Mouse (Mus musculus): Measurements from ENCODE around the gene Tctn1.

Gene Tctn1

GRCm38 (mm10) chr5:122263933-122264905 lies at the start of gene Tctn1:
Tctn1 (minus strand) TSS chr5:122264460.
- DNase-seq (ENCODE audit: low read depth, low spot score): peak; percentile 96

GRCm38 (mm10) chr5:122312942-122313684 lies 48.9 kb upstream of the Tctn1 start:
- no peak for DNase-seq (ENCODE audit: low read depth, low spot score)

DNA sequence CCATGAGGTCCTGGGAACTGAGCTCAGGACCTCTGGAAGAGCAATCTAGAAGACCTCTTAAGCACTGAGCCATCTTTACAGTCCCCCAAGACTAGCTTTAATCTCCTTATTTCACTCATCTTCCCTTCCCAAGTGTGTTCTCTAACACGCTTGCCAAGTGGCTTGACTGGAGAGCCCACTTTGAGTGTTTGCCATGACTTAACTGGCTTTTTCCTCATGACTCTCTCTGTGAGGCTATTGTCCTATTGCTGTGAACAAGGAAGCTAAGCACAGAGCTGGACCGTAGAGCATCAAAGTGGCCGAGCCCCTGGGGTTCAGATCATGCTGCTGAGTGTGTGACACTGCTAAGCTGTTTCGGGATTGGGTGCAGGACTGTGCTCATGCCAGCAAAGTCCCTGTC lies 48.1 kb upstream of the Tctn1 start:
- DNase-seq (ENCODE audit: low read depth, low spot score): no peak

GRCm38 (mm10) chr5:122311692-122312091 lies 47.4 kb upstream of the Tctn1 start:
- DNase-seq (ENCODE audit: low read depth, low spot score): no peak

DNA sequence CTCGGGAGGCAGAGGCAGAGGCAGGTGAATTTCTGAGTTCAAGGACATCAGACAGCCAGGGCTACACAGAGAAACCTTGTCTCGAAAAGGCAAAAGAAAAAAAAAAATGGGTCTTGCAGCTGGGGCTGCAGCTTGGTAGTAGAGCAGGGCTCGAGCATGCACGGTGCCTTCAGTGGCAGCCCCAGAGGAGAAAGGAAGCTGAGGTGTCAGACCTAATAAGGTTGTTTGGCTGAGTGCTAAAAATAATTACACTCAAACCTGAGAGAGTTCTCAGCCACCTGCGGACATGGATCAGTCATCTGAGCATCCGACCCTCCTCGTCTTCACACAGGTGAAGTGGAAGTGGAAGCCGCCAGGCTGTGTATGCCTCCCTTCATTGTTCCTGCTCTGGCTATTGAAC lies 46.4 kb upstream of the Tctn1 start:
- no peak for DNase-seq (ENCODE audit: low read depth, low spot score)

GRCm38 (mm10) chr5:122306536-122306935 lies 42.3 kb upstream of the Tctn1 start:
- DNase-seq (ENCODE audit: low read depth, low spot score): no peak

DNA sequence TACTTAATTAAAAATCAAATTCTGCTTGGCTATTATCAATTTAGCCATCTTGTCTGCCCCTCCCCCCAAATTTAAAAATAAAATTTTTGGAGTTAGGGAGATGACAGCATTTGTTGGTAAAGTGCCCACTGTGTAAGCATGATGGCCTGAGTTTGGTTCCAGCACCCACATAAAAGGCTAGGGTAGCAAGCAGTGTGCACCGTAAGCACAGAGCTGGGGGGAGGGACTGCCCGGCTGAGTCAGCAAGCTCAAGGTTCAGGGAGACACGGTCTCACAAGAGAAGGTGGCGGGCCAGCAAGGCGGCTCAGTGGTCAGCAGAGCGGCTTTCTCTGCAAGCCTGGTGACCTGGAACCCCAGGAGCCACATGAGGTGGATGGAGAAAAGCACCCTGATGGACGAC lies 41.2 kb upstream of the Tctn1 start:
- no peak for DNase-seq (ENCODE audit: low read depth, low spot score)

DNA sequence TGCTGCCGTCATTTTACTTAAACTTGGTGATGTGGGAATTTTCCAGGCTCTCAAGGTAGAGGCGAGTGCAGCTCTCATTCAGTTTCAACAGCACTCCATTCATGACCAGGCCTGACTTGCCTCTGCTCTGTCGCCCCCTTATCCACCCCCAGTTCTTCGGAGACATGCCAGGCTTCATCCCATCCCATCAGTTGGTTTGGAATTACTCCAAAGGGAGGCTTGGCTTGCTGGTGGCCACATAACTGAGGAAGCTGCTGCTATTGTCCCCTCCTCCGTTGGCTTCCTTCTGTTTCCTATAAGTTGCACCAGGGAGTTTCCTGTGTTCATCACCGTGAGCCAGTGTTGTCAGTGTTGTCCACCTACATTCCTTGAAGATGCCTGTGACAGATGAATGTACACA lies 40.3 kb upstream of the Tctn1 start:
- no peak for DNase-seq (ENCODE audit: low read depth, low spot score)

DNA sequence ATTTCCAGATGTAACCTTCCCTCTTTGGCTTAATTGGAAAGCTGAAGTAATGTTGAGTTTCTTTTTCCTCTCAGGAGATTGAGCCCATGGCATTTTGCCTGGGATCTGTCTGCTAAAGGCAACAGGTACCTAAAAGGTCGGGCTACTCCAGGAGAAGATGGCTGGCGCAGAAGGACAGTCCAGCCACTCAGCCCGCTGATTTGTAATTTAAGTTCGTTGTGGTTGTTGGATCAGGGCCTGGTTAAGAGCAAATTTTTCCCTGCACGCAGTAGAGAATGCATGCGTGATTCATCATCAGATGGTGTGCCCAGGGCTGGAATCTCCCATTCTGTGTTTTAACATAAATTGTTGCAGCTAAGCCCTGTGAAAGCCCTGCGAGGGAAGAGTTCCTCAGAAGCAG lies 39.7 kb upstream of the Tctn1 start:
- no peak for DNase-seq (ENCODE audit: low read depth, low spot score)

DNA sequence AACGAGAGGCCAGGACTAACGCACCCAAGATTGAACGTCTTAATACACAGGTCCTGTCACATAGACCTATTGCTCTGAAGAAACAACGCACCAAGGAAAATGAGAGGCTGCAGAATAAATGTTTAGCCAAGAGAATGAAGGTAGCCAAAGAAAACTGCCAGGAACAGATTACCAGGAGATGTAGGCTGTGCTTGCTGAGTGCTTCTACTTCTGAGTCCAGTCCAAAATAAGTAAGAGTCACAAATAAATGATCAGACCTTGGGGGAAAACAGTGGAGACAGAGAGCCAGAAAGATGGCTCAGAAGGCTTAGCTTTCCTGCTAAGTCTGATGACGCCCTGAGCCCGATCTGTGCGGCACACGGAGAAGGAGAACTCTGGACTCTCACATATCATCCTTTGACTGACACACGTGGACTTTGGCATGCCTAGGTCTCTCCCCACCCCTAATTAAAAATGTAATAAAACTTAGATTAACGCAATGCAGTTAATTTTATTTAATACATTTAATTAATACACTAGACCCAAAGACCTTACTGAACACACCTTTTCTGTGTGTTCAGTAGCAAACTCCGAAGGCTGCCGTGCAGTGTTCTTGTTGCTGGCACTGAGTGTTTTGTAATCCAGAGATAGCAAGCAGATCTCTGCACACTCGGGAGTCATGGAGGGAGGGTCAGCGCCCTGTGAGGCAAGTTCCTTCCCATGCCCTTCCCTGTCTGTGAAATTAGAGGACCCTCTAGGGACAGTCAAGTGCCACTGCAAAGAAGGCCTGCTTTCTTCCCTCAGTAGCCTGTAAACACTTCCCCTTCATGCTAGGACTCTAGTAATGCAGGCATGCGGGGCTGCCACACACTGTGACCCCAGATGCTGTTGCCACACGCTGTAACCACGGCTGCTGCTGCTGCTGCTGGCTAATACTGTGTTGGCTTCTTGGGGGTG lies 38.8 kb upstream of the Tctn1 start:
- no peak for DNase-seq (ENCODE audit: low read depth, low spot score)

DNA sequence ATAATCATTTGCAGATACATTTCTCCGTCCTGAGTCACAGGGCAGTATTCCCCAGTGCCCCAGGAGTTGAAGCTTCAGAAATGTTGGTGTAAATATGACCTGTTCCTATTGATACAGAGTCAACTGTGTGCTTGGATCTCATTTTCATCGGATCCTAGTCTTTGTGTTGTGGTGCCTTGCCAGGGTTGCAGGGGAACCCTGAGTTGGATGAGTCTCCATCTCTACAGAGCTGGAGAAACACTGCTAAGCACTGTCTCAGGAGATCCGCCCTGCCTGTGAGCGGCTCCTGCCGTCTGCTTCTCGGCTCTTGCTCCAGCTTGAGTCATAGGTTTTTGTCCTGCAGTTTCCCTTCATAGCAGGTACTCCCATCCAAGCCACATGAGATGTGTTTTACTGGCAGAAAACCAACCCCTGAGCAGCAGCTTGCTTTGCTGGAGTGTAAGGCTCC lies 35.8 kb upstream of the Tctn1 start:
- no peak for DNase-seq (ENCODE audit: low read depth, low spot score)

DNA sequence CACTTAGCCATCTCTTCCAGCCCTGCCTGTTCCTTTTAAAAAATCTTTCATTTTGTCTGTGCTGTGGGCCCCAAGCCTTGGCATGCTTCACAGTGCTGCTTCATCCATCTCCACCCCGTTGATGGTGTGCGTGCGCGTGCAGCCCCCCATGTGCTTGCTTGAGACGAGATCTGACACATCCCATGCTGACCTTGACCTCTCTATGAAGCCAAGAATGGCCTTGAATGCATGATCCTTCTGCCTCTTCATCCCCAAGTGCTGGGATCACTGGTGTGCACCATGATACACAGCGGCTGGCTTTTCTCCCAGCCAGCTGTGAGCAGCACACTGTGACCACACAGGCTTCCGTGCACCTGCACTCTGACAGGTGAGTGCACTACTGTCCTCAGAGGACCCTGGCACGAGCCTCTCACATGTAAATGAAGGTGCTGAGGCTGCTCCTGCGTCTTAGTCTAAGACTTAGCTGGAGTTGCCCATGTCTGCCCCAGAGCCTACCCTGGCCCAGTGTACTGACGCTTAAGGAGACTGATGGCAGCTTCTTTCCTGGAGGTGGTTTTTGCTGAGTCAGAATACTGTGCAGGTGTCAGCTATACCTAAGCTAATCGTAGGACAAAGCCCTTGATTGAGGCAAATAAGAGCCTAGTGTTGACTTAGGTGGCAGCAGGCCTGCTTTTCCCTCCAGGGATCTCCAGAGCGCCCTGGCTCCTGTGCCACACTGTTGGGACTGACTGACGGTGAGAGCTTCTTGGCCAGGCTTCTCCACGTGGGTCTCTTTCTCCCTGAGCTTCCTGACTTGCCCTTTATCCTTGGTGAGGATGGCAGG lies 31.1 kb upstream of the Tctn1 start:
- no peak for DNase-seq (ENCODE audit: low read depth, low spot score)

GRCm38 (mm10) chr5:122294219-122294735 lies 30.0 kb upstream of the Tctn1 start:
- peak; percentile 67 for DNase-seq (ENCODE audit: low read depth, low spot score)

- DNase-seq (ENCODE audit: low read depth, low spot score): no peak
Observed at GRCm38 (mm10) chr5:122293131-122293530, 28.9 kb upstream of the Tctn1 start.

GRCm38 (mm10) chr5:122291553-122292339 lies 27.5 kb upstream of the Tctn1 start:
- no peak for DNase-seq (ENCODE audit: low read depth, low spot score)

DNA sequence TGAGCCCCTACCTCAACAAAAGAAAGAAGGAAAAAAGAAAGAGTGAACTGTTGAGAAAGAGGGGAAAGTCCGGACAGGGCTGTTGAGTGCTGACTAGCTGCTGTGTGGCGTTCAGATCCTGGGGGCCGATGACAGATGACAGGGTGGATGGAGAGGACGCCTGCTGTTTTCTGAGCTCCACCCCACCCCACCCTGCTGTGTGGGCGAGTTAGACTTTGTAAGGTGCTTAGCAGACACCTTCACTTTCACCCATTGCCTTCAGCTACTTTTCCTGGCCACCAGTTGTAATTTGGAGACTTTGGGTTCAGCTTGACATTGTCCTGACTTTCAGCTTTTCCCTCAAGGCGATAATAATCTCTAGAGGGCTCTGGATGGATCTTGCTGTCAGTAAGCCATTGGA lies 26.9 kb upstream of the Tctn1 start:
- DNase-seq (ENCODE audit: low read depth, low spot score): no peak

- no peak for DNase-seq (ENCODE audit: low read depth, low spot score)
Observed at GRCm38 (mm10) chr5:122288147-122288811, 24.0 kb upstream of the Tctn1 start.

- no peak for DNase-seq (ENCODE audit: low read depth, low spot score)
Observed at GRCm38 (mm10) chr5:122287026-122287425, 22.8 kb upstream of the Tctn1 start.

GRCm38 (mm10) chr5:122286191-122286590 lies 21.9 kb upstream of the Tctn1 start:
- DNase-seq (ENCODE audit: low read depth, low spot score): no peak

Data from ES-CJ7 (cell line).